Mouse (Mus musculus) heart, postnatal 10 days (tissue): ENCODE measurements at regions not wholly inside any gene's neighbourhood (a gene's known extent, or its start where the extent isn't known, plus 50 kb on each side); places are given as distances from the start of the nearest gene placed in this dataset.

Experiments
- DNase-seq, 2 experiments: peaks; one replicate each; pipeline ENCODE4 v3.0.0; 2021
- intact Hi-C: fragments of 180-260 bp; cut with DNase I; formaldehyde crosslinking; loops from one replicate; pipeline ENCODE4 v1.15.1; 2025

GRCm38 (mm10) chr6:4811181-4811775, 64.2 kb downstream of the Peg10 start:
- no peak for DNase-seq
- intact Hi-C loops = no loop called here

- peak; percentile 18 to 19 for DNase-seq
- intact Hi-C loops = no loop called here
Measured at GRCm38 (mm10) chr6:4813206-4813605, 66.1 kb downstream of the Peg10 start.

GRCm38 (mm10) chr6:4816856-4817255, 69.8 kb downstream of the Peg10 start:
- intact Hi-C loops = loop anchor here (5.0 kb wide), 1 partner anchor 495 kb away; no protein-coding TSS in a partner anchor
- no peak for DNase-seq

- intact Hi-C loops = no loop called here
- no peak for DNase-seq
Measured at GRCm38 (mm10) chr6:4841241-4841640, 61.5 kb upstream of the Ppp1r9a start.

- intact Hi-C loops = no loop called here
- DNase-seq = no peak
Measured at GRCm38 (mm10) chr6:4849747-4850146, 53.0 kb upstream of the Ppp1r9a start.

- intact Hi-C loops = no loop called here
- DNase-seq = no peak
Measured at GRCm38 (mm10) chr6:4851040-4851439, 51.7 kb upstream of the Ppp1r9a start.
